Mouse (Mus musculus) stomach, embryonic 14.5 days (tissue): ENCODE results near the gene Nop2. TPM values are rescaled to one million over a fixed set of nuclear protein-coding genes. Genes with fewer than 3 reads are reported as not detected.
A peak's percentile ranks its signal among the peaks of the same experiment; 100 is the strongest.

Experiments used
- ATAC-seq: fragments of 200-750 bp; cut with Nextera tagmentation; 2 replicates; pipeline ENCODE4 v1.8.0; 2017; ENCODE audit warnings: low read depth, moderate TSS enrichment; ENCODE audit not compliant: insufficient number of reproducible peaks, insufficient read depth, low FRiP score
- H3K27ac ChIP-seq: fragments of 300-500 bp; sonication (generic); 2 replicates; pipeline ENCODE4 v1.5.1; 2014; ENCODE audit warnings: mild to moderate bottlenecking, low read length, moderate library complexity, mixed read lengths
- H3K27me3 ChIP-seq: fragments of 300-500 bp; sonication (generic); 2 replicates; pipeline ENCODE4 v1.6.1; 2014; ENCODE audit warnings: low read length, control low read depth, mixed read lengths; ENCODE audit not compliant: control insufficient read depth, insufficient read depth
- H3K36me3 ChIP-seq: fragments of 300-500 bp; sonication (generic); 2 replicates; pipeline ENCODE4 v1.6.1; 2014; ENCODE audit warnings: mild to moderate bottlenecking, control low read depth, low read length, moderate library complexity, mixed read lengths; ENCODE audit not compliant: control insufficient read depth, insufficient read depth
- H3K4me1 ChIP-seq: fragments of 300-500 bp; sonication (generic); 2 replicates; pipeline ENCODE4 v1.6.1; 2014; ENCODE audit warnings: low read length, control low read depth, mixed read lengths; ENCODE audit not compliant: control insufficient read depth, insufficient read depth
- H3K4me2 ChIP-seq: fragments of 300-500 bp; sonication (generic); replicated peaks from 2 replicates; pipeline ENCODE4 v1.6.1; 2014; ENCODE audit warnings: low read depth, low read length, control low read depth
- H3K4me3 ChIP-seq: fragments of 300-500 bp; sonication (generic); 2 replicates; pipeline ENCODE4 v1.5.1; 2014; ENCODE audit warnings: low read depth, low read length, control low read depth
- H3K9ac ChIP-seq: fragments of 300-500 bp; sonication (generic); replicated peaks from 2 replicates; pipeline ENCODE4 v1.6.1; 2014; ENCODE audit warnings: low read depth, mild to moderate bottlenecking, control low read depth, low read length, moderate library complexity, mixed read lengths
- H3K9me3 ChIP-seq: fragments of 300-500 bp; sonication (generic); 2 replicates; pipeline ENCODE4 v1.6.1; 2016; ENCODE audit warnings: low read depth, low read length, control low read depth; ENCODE audit not compliant: control insufficient read depth
- WGBS: fragments of 180-500 bp; shearing (Covaris S2); extraction: QIAGEN DNeasy Blood & Tissue Kit; methylation state at CpG from one replicate; pipeline ENCODE4 v1.1.7; 2014; 5-methylcytosine and 5-hydroxymethylcytosine counted together
- polyA plus RNA-seq: library from polyadenylated mRNA; unstranded; fragments of >200 nt; fragmentation: Nextera tagmentation; extraction: Ambion mirVana; gene quantifications from 2 replicates; pipeline ENCODE4 v1.2.1, GENCODE M21; 2014

Gene Nop2
- 52.3 and 55.4 TPM in 2 replicates for polyA plus RNA-seq

GRCm38 (mm10) chr6:125131302-125132156 is at the start of gene Nop2:
Gene Nop2, plus strand, starts transcription at chr6:125131909.
- Histone ChIP-seq H3K4me3 (peak within 1 kb of the TSS; percentile 88), H3K4me2 (peak within 1 kb of the TSS; percentile 83), H3K27me3 (no peaks in the 10 kb centered on the region), H3K27ac (peak within 1 kb of the TSS; percentile 50; the same call in 1 of the 2 replicates), H3K4me1 (0 out of 2 replicates have a peak, but pooled peaks cover 2% of the 10 kb centered on the region), H3K9ac (peak within 1 kb of the TSS; percentile 55), H3K36me3 (peaks cover 60% of the 10 kb centered on the region), H3K9me3 (no peaks in the 10 kb centered on the region)
- peak; percentile 94 for ATAC-seq
- WGBS, result under 1% methylated on average over 66 of the region's 66 CpGs

- Histone ChIP-seq H3K9ac (no peak overlapping the region), H3K27ac (no peak overlapping the region), H3K4me2 (no peak overlapping the region), H3K36me3 (no peaks in the 10 kb centered on the region), H3K4me3 (no peak overlapping the region), H3K27me3 (0 out of 2 replicates have a peak, but pooled peaks cover 2% of the 10 kb centered on the region), H3K9me3 (no peaks in the 10 kb centered on the region), H3K4me1 (peaks cover 7% of the 10 kb centered on the region)
- WGBS, result 83% methylated on average over 7 of the region's 7 CpGs
- no peak for ATAC-seq
Measured at GRCm38 (mm10) chr6:125082801-125083386, 48.8 kb upstream of the Nop2 start.

- Histone ChIP-seq H3K27me3 (0 out of 2 replicates have a peak, but pooled peaks cover 2% of the 10 kb centered on the region), H3K27ac (no peak overlapping the region), H3K9ac (no peak overlapping the region), H3K4me1 (peaks cover 9% of the 10 kb centered on the region), H3K9me3 (no peaks in the 10 kb centered on the region), H3K4me3 (no peak overlapping the region), H3K36me3 (no peaks in the 10 kb centered on the region), H3K4me2 (no peak overlapping the region)
- ATAC-seq, result peak; percentile 10; the same call in 1 of the 2 replicates
- WGBS, result 3% methylated on average over 4 of the region's 4 CpGs
Measured at GRCm38 (mm10) chr6:125084424-125084823, 47.3 kb upstream of the Nop2 start.

GRCm38 (mm10) chr6:125087937-125088336 is 43.8 kb upstream of the Nop2 start:
- Histone ChIP-seq H3K4me3 (no peak overlapping the region), H3K27me3 (no peaks in the 10 kb centered on the region), H3K9me3 (no peaks in the 10 kb centered on the region), H3K36me3 (no peaks in the 10 kb centered on the region), H3K27ac (peak overlapping the region; percentile 85), H3K9ac (no peak overlapping the region), H3K4me1 (peaks cover 17% of the 10 kb centered on the region), H3K4me2 (no peak overlapping the region)
- no peak for ATAC-seq
- WGBS, result 80% methylated on average over 3 of the region's 3 CpGs

- peaks cover 17% of the 10 kb centered on the region for H3K4me1 ChIP-seq
- peak; percentile 86 for ATAC-seq
- H3K4me3 ChIP-seq, result 0 out of 2 replicates have a peak overlapping the region, but pooled peaks have one; percentile 2
- WGBS, result 2% methylated on average over 20 of the region's 20 CpGs
- H3K9me3 ChIP-seq, result no peaks in the 10 kb centered on the region
- H3K36me3 ChIP-seq, result no peaks in the 10 kb centered on the region
- H3K9ac ChIP-seq, result no peak overlapping the region
- peak overlapping the region; percentile 85 for H3K27ac ChIP-seq
- peak overlapping the region; percentile 45 for H3K4me2 ChIP-seq
- no peaks in the 10 kb centered on the region for H3K27me3 ChIP-seq
Measured at GRCm38 (mm10) chr6:125088561-125089321, 43.0 kb upstream of the Nop2 start.

- H3K9me3 ChIP-seq, result no peaks in the 10 kb centered on the region
- H3K4me2 ChIP-seq, result peak overlapping the region; percentile 45
- H3K4me1 ChIP-seq, result peaks cover 17% of the 10 kb centered on the region
- H3K4me3 ChIP-seq, result 0 out of 2 replicates have a peak overlapping the region, but pooled peaks have one; percentile 3
- ATAC-seq, result peak; percentile 74
- H3K9ac ChIP-seq, result peak overlapping the region; percentile 21; the same call in 1 of the 2 replicates
- H3K27ac ChIP-seq, result peak overlapping the region; percentile 85
- no peaks in the 10 kb centered on the region for H3K27me3 ChIP-seq
- H3K36me3 ChIP-seq, result no peaks in the 10 kb centered on the region
- WGBS, result 1% methylated on average over 14 of the region's 15 CpGs
Measured at GRCm38 (mm10) chr6:125089521-125090321, 42.0 kb upstream of the Nop2 start.

GRCm38 (mm10) chr6:125090341-125091085 is 41.2 kb upstream of the Nop2 start:
- Histone ChIP-seq H3K9ac (peak overlapping the region; percentile 21; the same call in 1 of the 2 replicates), H3K27ac (peak overlapping the region; percentile 85), H3K36me3 (no peaks in the 10 kb centered on the region), H3K9me3 (no peaks in the 10 kb centered on the region), H3K4me1 (peaks cover 17% of the 10 kb centered on the region), H3K4me2 (peak overlapping the region; percentile 45), H3K4me3 (0 out of 2 replicates have a peak overlapping the region, but pooled peaks have one; percentile 3), H3K27me3 (no peaks in the 10 kb centered on the region)
- no peak for ATAC-seq
- 43% methylated on average over 10 of the region's 10 CpGs for WGBS
